Mouse (Mus musculus): ENCODE measurements around the gene Col6a6.
A peak's percentile ranks its signal among the peaks of the same experiment; 100 is the strongest.

Gene Col6a6

GRCm38 (mm10) chr9:105734651-105735050 lies 93.3 kb downstream of the Col6a6 start:
- DNase-seq: no peak

- DNase-seq: no peak
These were observed 96.0 kb downstream of the Col6a6 start for GRCm38 (mm10) chr9:105731976-105732375.

- no peak for DNase-seq
These were observed 107.5 kb downstream of the Col6a6 start for GRCm38 (mm10) chr9:105720430-105720829.

GRCm38 (mm10) chr9:105719851-105720395 lies 108.0 kb downstream of the Col6a6 start:
- DNase-seq: no peak

- no peak for DNase-seq
These were observed 108.6 kb downstream of the Col6a6 start for GRCm38 (mm10) chr9:105719367-105719766.

- DNase-seq: no peak
These were observed 115.9 kb downstream of the Col6a6 start for GRCm38 (mm10) chr9:105712049-105712448.

- no peak for DNase-seq
These were observed 122.9 kb downstream of the Col6a6 start for GRCm38 (mm10) chr9:105705011-105705410.

GRCm38 (mm10) chr9:105704226-105704932 lies 123.6 kb downstream of the Col6a6 start:
- DNase-seq: peak in 1 of 2 experiments; percentile 8

GRCm38 (mm10) chr9:105701966-105702365 lies 126.0 kb downstream of the Col6a6 start:
- no peak for DNase-seq

GRCm38 (mm10) chr9:105700702-105701101 lies 127.3 kb downstream of the Col6a6 start:
- no peak for DNase-seq

- no peak for DNase-seq
These were observed 130.1 kb downstream of the Col6a6 start for GRCm38 (mm10) chr9:105697764-105698396.

GRCm38 (mm10) chr9:105696818-105697564 lies 131.0 kb downstream of the Col6a6 start:
- DNase-seq: no peak

- DNase-seq: peak; percentile 70 to 75
These were observed 134.1 kb downstream of the Col6a6 start for GRCm38 (mm10) chr9:105693854-105694253.

GRCm38 (mm10) chr9:105693056-105693455 lies 134.9 kb downstream of the Col6a6 start:
- DNase-seq: no peak

- DNase-seq: no peak
These were observed 135.5 kb downstream of the Col6a6 start for GRCm38 (mm10) chr9:105692472-105692871.

GRCm38 (mm10) chr9:105689485-105689884 lies 138.5 kb downstream of the Col6a6 start:
- DNase-seq: no peak

- no peak for DNase-seq
These were observed 143.3 kb downstream of the Col6a6 start for GRCm38 (mm10) chr9:105684549-105685165.

- DNase-seq: no peak
These were observed 146.6 kb downstream of the Col6a6 start for GRCm38 (mm10) chr9:105681386-105681785.

- no peak for DNase-seq
These were observed 152.0 kb downstream of the Col6a6 start for GRCm38 (mm10) chr9:105675941-105676340.

- DNase-seq: no peak
These were observed 155.9 kb downstream of the Col6a6 start for GRCm38 (mm10) chr9:105672032-105672431.

GRCm38 (mm10) chr9:105670916-105671315 lies 157.0 kb downstream of the Col6a6 start:
- DNase-seq: no peak

GRCm38 (mm10) chr9:105665269-105665668 lies 162.7 kb downstream of the Col6a6 start:
- no peak for DNase-seq

GRCm38 (mm10) chr9:105659877-105660276 lies 168.1 kb downstream of the Col6a6 start:
- no peak for DNase-seq
